Mouse (Mus musculus) kidney, adult 11 months (tissue): ENCODE data around the gene Mybpc2.

Experiments
- DNase-seq: peaks from one replicate; pipeline ENCODE4 v3.0.0; 2022

Gene Mybpc2

DNA sequence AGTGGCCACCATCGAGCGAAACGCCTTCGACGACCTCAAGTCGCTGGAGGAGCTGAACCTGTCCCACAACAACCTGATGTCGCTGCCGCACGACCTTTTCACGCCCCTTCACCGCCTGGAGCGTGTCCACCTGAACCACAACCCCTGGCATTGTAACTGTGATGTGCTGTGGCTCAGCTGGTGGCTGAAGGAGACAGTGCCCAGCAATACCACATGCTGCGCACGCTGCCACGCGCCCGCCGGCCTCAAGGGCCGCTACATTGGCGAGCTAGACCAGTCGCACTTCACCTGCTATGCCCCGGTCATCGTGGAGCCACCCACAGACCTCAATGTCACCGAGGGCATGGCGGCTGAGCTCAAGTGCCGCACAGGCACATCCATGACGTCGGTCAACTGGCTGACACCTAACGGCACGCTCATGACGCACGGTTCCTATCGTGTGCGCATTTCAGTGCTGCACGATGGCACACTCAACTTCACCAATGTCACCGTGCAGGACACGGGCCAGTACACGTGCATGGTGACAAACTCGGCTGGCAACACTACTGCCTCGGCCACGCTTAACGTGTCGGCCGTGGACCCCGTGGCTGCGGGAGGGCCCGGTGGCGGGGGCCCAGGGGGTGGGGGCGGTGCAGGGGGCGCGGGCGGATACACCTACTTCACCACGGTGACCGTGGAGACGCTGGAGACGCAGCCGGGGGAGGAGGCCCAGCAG, 62.8 kb downstream of the Mybpc2 start:
- no peak for DNase-seq

- no peak for DNase-seq
Observed at GRCm38 (mm10) chr7:44460767-44461502, 63.5 kb downstream of the Mybpc2 start.

DNA sequence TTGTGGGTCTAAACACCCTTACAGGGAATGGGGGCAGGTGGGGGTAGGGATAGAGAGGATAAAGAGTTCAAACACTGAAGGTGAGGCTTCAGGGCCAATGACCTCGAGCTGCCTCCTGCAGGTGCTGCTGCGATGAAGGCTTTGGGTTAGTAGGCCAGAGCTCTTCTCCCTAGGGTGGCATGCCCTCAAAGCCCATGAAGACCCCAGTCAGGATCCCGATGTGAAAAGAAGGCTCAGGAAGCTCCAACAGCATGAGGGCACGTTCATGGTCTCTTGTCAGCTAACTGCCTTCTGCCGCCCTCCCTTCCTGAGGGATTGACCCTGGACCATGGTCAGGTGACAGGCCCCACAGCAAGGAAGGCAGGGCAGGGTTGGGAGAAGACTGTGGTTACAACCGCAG, 64.4 kb downstream of the Mybpc2 start:
- DNase-seq: no peak

DNA sequence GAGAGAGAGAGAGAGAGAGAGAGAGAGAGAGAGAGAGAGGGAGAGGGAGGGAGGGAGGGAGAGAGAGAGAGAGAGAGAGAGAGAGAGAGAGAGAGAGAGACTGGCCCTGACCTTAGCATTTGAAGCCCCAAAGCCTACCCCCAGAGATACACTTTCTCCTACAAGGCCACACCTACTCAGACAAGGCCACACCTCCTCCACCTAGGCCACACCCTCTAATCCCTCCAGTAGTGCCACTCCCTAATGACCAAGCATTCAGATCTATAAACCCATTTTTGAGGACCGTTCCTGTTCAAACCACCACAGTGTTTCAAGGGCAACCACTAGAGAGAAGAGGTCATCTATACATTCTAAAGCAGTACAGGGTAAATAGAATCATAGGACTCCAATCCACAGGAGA, 68.2 kb downstream of the Mybpc2 start:
- DNase-seq: no peak

DNA sequence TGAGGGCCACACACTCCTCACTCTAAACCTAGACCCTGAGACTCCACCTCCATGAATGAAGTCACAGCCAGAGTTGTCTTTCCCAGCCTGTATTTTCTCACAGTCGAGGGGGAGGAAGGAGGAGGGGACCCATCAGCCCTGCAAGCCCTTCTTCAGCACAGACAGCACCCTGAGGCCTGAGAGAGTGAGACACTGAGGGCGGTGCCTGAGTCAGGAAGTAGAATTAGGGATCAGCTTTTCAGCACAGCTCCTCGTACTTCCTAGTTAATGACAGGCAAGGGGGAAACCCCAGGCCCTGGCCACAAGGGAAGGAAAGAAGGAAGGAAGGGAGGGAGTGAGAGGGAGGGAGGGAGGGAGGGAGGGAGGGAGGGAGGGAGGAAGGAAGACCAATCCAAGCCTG, 71.2 kb downstream of the Mybpc2 start:
- no peak for DNase-seq
